Mouse (Mus musculus): Measurements from ENCODE around the gene Erbb2.

The Erbb2 gene

GRCm38 (mm10) chr11:98418939-98419547 is 6.8 kb downstream of the Erbb2 start:
- DNase-seq (ENCODE audit: low read depth) = no peak

- no peak for DNase-seq (ENCODE audit: low read depth)
Measured at GRCm38 (mm10) chr11:98426592-98426991, 14.3 kb downstream of the Erbb2 start.

- DNase-seq (ENCODE audit: low read depth) = no peak
Measured at GRCm38 (mm10) chr11:98428436-98428835, 16.2 kb downstream of the Erbb2 start.

GRCm38 (mm10) chr11:98431743-98432502 is 19.7 kb downstream of the Erbb2 start:
- no peak for DNase-seq (ENCODE audit: low read depth)

- no peak for DNase-seq (ENCODE audit: low read depth)
Measured at GRCm38 (mm10) chr11:98435723-98436122, 23.5 kb downstream of the Erbb2 start.

GRCm38 (mm10) chr11:98437441-98437840 is 25.2 kb downstream of the Erbb2 start:
- DNase-seq (ENCODE audit: low read depth) = no peak

- DNase-seq (ENCODE audit: low read depth) = peak; percentile 96
Measured at GRCm38 (mm10) chr11:98438331-98439158, 26.3 kb downstream of the Erbb2 start, which contains the start of gene Mien1. Mien1 (minus strand) TSS chr11:98438991.

GRCm38 (mm10) chr11:98443688-98444087 is 31.4 kb downstream of the Erbb2 start:
- no peak for DNase-seq (ENCODE audit: low read depth)

GRCm38 (mm10) chr11:98445238-98445637 is 33.0 kb downstream of the Erbb2 start:
- peak; percentile 45 for DNase-seq (ENCODE audit: low read depth)

- peak; percentile 33 for DNase-seq (ENCODE audit: low read depth)
Measured at GRCm38 (mm10) chr11:98445679-98446078, 33.4 kb downstream of the Erbb2 start.

- DNase-seq (ENCODE audit: low read depth) = no peak
Measured at GRCm38 (mm10) chr11:98446213-98446561, 33.9 kb downstream of the Erbb2 start, which contains the start of gene Grb7. Grb7 (plus strand) TSS chr11:98446394.

GRCm38 (mm10) chr11:98446562-98447474 is 34.5 kb downstream of the Erbb2 start:
- DNase-seq (ENCODE audit: low read depth) = peak; percentile 31

- peak; percentile 18 for DNase-seq (ENCODE audit: low read depth)
Measured at GRCm38 (mm10) chr11:98447475-98447834, 35.2 kb downstream of the Erbb2 start.

- no peak for DNase-seq (ENCODE audit: low read depth)
Measured at GRCm38 (mm10) chr11:98448191-98448790, 36.0 kb downstream of the Erbb2 start.

GRCm38 (mm10) chr11:98449419-98449818 is 37.1 kb downstream of the Erbb2 start:
- DNase-seq (ENCODE audit: low read depth) = no peak

- peak; percentile 83 for DNase-seq (ENCODE audit: low read depth)
Measured at GRCm38 (mm10) chr11:98449921-98450771, 37.9 kb downstream of the Erbb2 start.

GRCm38 (mm10) chr11:98455484-98455883 is 43.2 kb downstream of the Erbb2 start:
- peak; percentile 76 for DNase-seq (ENCODE audit: low read depth)

GRCm38 (mm10) chr11:98456545-98456944 is 44.3 kb downstream of the Erbb2 start:
- DNase-seq (ENCODE audit: low read depth) = peak; percentile 53

GRCm38 (mm10) chr11:98456945-98457344 is 44.7 kb downstream of the Erbb2 start:
- DNase-seq (ENCODE audit: low read depth) = no peak

Measured in induced T-regulatory cell, adult 2 months (primary cell).